Mouse (Mus musculus) liver, postnatal 0 days (tissue): ENCODE measurements around the gene Rad23a.

Experiments
- CTCF ChIP-seq: sonication (generic); IDR thresholded peaks from 2 replicates; pipeline ENCODE4 v1.5.1; 2016; ENCODE audit warnings: antibody characterized with exemption, low read depth
- EP300 ChIP-seq: IDR thresholded peaks from 2 replicates; pipeline ENCODE4 v1.6.1; 2016; ENCODE audit warnings: antibody characterized with exemption, low read depth, mild to moderate bottlenecking

DNA sequence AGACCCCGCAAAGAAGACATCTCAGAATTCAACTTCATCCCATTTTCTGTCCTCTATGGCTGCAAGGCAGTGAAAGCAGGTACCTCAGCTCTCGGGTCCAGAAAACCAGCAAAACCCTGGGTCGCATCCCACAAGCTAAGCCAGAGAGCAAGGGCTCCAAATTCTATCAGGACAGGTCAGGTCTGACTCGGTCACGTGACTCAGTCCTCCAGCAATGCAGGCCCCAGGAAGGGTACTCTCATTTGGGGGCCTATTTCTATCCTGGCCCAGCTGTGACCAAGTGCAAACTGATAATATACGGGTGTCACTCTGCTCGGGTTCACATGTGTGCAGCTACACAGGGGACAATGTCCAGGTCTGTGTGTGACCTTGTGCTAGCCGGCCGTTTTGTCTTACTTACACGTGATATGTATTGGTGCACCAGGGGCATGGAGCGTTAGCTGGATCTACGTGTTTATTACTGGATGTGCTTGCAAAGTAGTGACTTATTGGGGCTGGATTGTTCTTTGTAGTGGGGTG, 48.0 kb downstream of the Rad23a start:
- no peak for TF ChIP-seq CTCF
- no peak for TF ChIP-seq EP300
